Mouse (Mus musculus): Measurements from ENCODE around the gene Pdpr.

DNA sequence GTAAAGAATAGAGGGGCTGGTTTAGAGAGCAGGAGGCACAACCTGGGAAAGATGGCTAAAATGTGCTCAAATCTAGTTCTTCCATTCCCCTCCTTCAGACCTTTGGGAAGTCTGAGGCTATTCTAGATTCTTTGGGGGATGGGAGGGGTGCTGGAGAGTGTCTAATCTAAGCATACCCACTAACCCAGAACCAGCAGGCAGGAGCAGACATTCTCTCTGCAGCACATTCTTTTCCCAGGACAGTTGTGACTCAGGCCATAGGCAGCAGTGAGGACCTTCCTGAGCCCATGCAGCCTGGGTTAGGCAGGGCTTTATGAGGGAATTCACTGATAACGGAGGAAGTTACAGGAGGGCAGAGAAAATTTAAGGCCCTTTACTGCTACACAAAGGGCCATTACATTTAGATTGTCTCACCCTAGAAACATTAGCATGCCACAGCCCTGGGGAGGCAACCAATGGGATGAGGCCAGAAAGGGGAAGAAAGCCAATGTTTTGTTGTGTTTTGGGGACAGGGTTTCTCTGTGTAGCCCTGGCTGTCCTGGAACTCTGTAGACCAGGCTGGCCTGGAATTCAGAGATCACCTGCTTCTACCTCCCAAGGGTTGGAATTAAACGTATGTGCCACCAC lies 35.4 kb upstream of the Pdpr start:
- TF ChIP-seq GATA1 (IDR thresholded peaks at IDR 0.05; ENCODE audit: borderline replicate concordance, low read length) (no peak), FLI1 (IDR thresholded peaks at IDR 0.05; ENCODE audit: low read length) (no peak)

Measured in megakaryocyte, embryonic 14.5 days (primary cell).